Mouse (Mus musculus) monocyte, adult 5-6 weeks (primary cell): ENCODE results near the gene Bcat2. TPM values are rescaled to one million over a fixed set of nuclear protein-coding genes. Genes with fewer than 3 reads are reported as not detected.

Source experiments
- ATAC-seq: fragments of 153-309, 156-312 bp; replicated peaks from 2 replicates; pipeline ENCODE4 v1.8.0; 2017; ENCODE audit warnings: mild to moderate bottlenecking; ENCODE audit not compliant: low TSS enrichment, insufficient number of reproducible peaks, severe bottlenecking, poor library complexity, low FRiP score
- total RNA-seq: library from RNA; stranded (forward); fragments of 200-1000, 200-491, 200-594 nt; gene quantifications from 3 replicates; pipeline ENCODE4 v1.2.3, GENCODE M21; 2017

Gene Bcat2
- total RNA-seq, 1 experiment from 2014 or later: 5.1 TPM

- ATAC-seq: no peak
These were observed 25.4 kb upstream of the Bcat2 start for GRCm38 (mm10) chr7:45544525-45544924.

- no peak for ATAC-seq
These were observed 20.1 kb upstream of the Bcat2 start for GRCm38 (mm10) chr7:45549641-45550436.

GRCm38 (mm10) chr7:45550821-45551511 lies 19.0 kb upstream of the Bcat2 start:
- no peak for ATAC-seq

GRCm38 (mm10) chr7:45551512-45551883 lies 18.5 kb upstream of the Bcat2 start:
- ATAC-seq: no peak

GRCm38 (mm10) chr7:45553519-45553918 lies 16.4 kb upstream of the Bcat2 start:
- ATAC-seq: no peak

- ATAC-seq: no peak
These were observed 16.0 kb upstream of the Bcat2 start for GRCm38 (mm10) chr7:45553990-45554389.

GRCm38 (mm10) chr7:45554744-45555143 lies 15.2 kb upstream of the Bcat2 start, which contains the start of gene Hsd17b14:
Hsd17b14 (plus strand) TSS chr7:45554893.
- ATAC-seq: no peak

- ATAC-seq: peak; percentile 91
These were observed 14.2 kb upstream of the Bcat2 start for GRCm38 (mm10) chr7:45555787-45556186.

- ATAC-seq: no peak
These were observed 11.0 kb upstream of the Bcat2 start for GRCm38 (mm10) chr7:45558907-45559306.

- ATAC-seq: no peak
These were observed 9.7 kb upstream of the Bcat2 start for GRCm38 (mm10) chr7:45560241-45560640.

GRCm38 (mm10) chr7:45560843-45561623 lies 8.9 kb upstream of the Bcat2 start:
- peak; percentile 62 for ATAC-seq

GRCm38 (mm10) chr7:45561624-45562520 lies 8.1 kb upstream of the Bcat2 start:
- no peak for ATAC-seq

- no peak for ATAC-seq
These were observed 5.1 kb upstream of the Bcat2 start for GRCm38 (mm10) chr7:45564811-45565210.

- ATAC-seq: no peak
These were observed 4.5 kb upstream of the Bcat2 start for GRCm38 (mm10) chr7:45565446-45565845.

- no peak for ATAC-seq
These were observed 2.7 kb upstream of the Bcat2 start for GRCm38 (mm10) chr7:45567112-45567779.

- peak; percentile 89 for ATAC-seq
These were observed 2.0 kb upstream of the Bcat2 start for GRCm38 (mm10) chr7:45567780-45568516.
